Mouse (Mus musculus): Measurements from ENCODE around the gene Hepacam. TPM values are rescaled to one million over a fixed set of nuclear protein-coding genes. Genes with fewer than 3 reads are reported as not detected.

Gene Hepacam
- total RNA-seq (2022), result 10 to 100 TPM; 56.5 to 69.3 (median 64.2) TPM

DNA sequence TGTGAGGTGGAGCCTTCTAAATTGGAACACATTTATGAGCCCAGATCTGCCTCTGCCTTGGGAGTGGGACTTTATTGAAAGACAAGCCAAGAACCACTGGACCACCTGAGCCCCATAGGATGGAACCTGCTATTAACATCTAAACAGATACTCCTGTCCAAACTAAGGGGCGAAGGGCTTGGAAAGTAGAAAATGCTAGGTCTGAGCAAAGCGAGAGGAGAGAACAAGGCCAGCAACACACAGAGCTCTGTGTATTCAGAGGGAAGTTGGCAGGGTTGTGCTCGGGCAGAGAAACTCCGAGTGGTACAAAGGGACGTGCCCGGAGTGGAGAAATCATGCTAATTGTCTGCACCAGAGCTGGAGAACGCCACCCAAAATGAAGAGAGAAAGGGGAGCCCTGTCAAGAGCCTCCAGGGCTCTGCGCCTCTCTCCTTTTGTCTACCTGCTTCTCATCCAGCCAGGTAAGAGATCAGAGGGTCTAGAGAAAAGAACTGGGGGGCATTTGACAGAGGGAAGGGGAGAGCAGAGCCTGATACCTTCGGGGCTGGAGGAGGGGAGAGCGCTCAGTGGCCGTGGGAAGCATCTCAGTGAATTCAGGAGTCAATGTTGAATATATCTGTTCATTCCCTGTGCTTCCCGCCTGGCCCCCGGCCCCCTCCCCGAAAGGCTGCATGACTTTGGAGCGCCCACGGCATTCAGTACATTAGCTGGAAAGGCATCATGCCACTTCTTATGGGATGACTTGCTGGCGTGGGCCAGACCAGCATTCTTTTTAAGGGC lies at the start of gene Hepacam:
Gene Hepacam, plus strand, starts transcription at position 51 of the 780 bp plus-strand sequence.
- peak; percentile 70 to 78 for DNase-seq (ENCODE audit: low spot score in 2 of 2)

DNA sequence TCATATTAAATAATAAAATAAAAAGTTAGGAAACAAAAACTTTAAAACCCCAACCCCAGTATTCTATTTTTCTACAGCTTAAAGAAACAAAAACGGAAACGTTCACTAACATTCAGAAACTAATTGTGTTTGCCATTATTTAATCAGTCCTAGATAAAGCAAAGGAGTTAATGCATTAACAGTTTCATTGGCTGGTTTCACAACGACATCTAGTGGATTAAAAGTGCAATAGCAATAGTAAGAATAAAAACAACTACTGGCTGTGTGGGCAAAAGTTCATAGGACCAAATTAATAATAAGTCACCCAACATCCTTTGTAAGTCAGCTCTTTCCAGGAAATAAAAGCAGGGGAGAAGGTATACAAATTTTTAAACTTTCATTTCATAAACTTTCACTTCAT lies 37.7 kb upstream of the Hepacam start:
- DNase-seq (ENCODE audit: low spot score in 2 of 2), result no peak

GRCm38 (mm10) chr9:37345406-37345805 lies 21.7 kb upstream of the Hepacam start:
- no peak for DNase-seq (ENCODE audit: low spot score in 2 of 2)

- no peak for DNase-seq (ENCODE audit: low spot score in 2 of 2)
Measured at GRCm38 (mm10) chr9:37347184-37347987, 19.8 kb upstream of the Hepacam start.

GRCm38 (mm10) chr9:37347988-37348642 lies 19.0 kb upstream of the Hepacam start, which contains the start of gene Ccdc15:
TSS of gene Ccdc15 (minus strand) at chr9:37348432.
- DNase-seq (ENCODE audit: low spot score in 2 of 2), result peak; percentile 97

DNA sequence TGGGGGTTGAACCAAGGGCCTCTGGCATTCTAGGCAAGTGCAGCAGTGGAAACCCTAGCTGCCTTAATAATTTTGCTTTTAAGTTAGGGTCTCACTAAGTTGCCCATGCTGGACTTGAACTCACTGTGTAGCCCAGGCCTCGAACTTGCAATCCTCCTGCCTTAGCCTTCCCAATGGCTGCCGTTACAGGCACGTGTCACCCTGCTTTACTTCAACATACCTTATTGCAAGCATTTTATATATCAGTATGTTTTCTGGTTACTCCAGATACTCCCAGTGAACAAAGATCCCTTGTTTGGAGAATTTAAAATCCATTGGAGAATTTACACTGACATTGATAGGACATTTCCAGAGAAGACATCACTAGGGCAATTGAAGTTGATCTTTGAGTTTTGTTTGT lies 18.1 kb upstream of the Hepacam start:
- no peak for DNase-seq (ENCODE audit: low spot score in 2 of 2)

- DNase-seq (ENCODE audit: low spot score in 2 of 2), result no peak
Measured at GRCm38 (mm10) chr9:37351266-37351665, 15.9 kb upstream of the Hepacam start.

DNA sequence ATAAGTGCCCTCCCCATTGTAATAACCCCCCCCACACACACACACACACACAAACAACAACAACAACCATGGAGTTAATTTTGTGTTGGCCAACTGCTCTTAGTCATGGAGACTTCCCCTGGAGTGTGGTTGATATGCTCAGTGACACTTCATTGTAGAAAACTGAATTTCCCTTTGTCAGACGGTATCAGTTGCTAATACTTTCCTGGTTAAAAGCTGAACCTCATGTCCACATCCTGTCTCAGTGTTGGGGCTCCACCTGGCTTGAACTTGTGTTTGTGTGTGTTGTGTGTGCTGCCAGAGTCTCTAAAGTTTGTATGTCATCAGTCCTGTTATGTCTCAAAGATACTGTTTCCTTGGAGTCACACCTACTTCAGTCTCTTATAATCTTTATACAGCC lies 12.7 kb upstream of the Hepacam start:
- no peak for DNase-seq (ENCODE audit: low spot score in 2 of 2)

DNA sequence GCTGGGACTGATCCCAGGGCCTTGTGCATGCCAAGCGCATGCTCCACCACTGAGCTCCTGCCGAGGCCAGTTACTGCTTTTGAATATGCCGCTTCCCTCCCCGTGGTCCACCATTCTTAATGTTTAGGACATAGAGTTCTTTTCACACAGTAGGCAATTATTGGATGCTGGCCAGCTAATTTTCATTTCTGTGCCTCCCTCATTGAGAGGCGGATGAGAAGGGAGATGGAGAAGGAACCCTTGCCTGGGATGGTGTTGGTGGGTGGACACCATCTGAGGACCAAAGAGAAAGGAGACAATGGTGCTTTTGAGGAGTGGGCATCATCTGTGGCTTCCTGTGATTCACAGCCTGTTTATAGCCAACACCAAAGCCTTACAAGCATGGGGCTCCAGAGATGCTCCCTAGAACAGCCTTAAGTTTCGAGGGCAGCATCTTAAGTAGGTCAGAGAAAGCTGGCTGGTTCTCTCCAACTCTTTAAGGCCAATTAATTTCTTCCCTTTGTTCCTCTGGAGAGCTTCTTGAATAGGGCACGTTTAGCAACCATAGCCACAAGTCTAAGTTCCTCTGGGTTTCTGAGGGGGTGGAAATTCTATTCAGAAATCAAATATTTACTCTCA lies 8.3 kb upstream of the Hepacam start:
- peak; percentile 57 to 62 for DNase-seq (ENCODE audit: low spot score in 2 of 2)

DNA sequence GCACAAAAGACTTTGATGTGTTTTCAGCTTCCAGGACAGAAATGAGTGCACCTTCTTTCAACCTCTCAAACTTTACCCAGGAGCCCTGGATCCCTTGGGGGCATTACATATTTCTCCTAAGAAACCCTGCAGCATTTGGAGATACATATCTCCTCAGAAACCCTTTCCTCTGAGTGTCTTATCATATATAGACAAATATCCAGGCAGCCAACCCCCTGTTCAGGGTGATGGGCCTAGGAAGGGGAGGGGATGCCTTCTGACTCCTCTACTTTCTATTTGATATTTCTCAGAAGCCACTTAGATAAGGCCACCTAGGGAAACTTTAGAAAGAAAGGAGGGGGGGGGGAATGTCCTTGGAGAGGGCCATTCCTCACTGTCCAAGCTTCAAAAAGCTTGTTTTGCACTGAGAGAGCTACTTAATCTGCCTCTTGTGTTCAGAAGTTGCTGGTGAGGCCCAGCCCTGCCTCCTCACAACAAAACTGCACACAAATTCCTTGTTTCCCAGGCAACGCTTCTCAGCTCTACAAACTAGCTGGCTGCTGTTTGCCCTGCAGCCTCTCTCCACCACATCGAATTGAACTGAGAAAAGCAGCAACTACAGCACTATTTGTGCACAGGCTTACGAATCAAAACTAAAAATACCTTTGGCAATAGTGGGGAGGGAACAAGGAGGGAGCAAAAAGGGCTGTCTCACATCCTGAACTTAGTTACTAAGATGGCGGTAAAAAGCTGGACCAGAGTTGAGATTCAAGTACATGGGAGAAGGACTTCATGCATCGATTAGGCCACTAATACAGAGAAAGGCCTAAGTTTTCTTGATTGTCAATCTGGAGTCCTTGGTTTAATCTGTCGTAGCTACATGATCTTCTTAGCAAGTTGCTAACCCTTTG lies 7.6 kb upstream of the Hepacam start:
- DNase-seq (ENCODE audit: low spot score in 2 of 2), result peak; percentile 80 to 86

DNA sequence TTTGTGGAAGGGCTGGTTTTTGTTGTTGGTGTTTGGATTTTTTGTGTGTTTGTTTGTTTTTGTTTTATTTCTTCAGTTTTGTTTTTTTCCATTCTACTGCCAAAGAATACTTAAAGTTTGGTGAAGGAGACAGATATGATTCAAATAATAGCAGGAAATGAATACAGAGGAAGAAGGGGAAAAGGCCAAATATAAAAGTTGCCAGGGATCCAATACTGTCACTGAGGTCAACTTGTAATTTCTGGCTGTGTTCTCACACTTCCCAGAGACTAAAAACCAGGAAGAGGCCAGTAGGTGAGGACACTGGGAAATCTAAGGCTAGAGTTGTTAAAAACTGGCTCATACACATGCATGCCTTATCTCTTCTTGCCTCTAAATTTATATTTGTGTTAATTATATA lies 5.1 kb upstream of the Hepacam start:
- DNase-seq (ENCODE audit: low spot score in 2 of 2), result no peak

DNA sequence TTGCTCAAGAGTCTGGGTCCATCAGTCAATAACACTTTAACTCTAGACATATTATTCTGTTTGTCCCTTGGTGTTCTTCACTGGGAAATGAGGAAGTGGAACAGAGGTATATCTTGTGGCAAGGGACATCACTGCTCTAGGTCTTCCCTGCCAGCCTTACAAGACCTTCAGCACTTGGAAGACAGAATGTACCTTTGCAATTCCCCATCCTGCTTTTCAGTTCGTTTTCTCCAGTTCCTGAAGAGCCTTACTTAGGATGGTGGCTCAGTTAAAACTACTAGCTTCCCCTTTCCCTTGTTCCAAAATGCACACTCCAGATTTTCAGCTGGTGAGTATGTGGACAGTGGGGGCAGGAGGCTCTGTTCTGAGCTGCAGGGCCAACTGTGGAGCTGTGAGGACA lies 4.3 kb upstream of the Hepacam start:
- no peak for DNase-seq (ENCODE audit: low spot score in 2 of 2)

DNA sequence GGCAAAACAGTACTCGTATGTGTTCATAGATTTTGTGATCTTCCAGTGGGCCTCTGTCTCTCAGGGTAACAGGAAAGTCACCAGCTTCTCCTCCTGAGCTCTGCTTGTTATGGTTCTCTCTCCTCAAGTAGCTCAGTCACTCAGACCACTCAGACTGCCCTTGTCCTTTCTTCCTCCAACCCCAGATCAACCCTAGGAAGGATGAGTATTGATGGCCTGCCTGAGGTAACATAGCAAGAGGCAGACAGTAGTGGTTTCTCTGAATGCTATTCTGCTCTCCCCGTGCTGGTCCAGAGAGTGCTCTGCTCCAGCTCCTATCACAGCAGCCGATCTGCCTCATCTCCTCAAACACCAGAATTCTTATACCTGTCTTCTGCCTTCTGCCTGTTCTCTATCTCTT lies 3.6 kb upstream of the Hepacam start:
- DNase-seq (ENCODE audit: low spot score in 2 of 2), result no peak

DNA sequence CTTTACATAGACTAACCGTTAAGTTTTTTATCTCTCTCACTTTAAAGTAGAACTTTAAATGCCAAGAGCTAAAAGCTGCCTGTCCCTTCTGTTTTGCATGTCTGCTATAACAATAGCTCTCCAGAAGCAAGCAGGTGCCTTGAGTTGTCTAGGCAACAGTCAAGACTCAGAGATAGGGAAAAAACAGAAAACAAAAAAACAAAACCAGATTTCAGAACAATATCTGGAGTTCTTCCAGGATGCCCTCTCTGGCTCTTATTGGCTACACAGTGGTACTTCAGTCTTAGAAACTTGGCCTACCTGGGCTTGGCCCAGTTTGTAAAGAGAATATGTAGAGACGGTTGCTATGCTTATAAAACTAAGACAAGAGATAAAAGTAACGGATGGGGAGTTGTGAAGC lies 2.8 kb upstream of the Hepacam start:
- no peak for DNase-seq (ENCODE audit: low spot score in 2 of 2)

DNA sequence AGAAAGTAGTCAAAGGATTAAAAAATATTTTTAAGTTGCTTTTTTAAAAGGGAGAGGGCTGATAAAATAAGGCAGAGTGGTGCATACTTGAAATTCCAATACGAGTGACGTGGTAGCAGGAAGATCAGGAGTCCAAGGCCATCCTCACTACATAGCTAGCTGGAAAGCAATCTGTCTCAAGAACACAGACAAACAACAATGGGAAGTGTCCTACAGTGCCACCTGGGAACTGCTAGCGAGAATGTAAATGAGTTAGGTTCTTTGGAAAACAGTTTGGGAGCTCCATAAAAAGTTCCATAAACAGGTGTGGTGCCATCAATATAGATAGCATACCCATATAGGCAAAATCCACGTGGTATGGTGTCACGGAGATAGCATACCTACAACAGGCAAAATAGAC lies 1.4 kb upstream of the Hepacam start:
- no peak for DNase-seq (ENCODE audit: low spot score in 2 of 2)

- no peak for DNase-seq (ENCODE audit: low spot score in 2 of 2)
Measured at GRCm38 (mm10) chr9:37368081-37368830, 1.1 kb downstream of the Hepacam start.

DNA sequence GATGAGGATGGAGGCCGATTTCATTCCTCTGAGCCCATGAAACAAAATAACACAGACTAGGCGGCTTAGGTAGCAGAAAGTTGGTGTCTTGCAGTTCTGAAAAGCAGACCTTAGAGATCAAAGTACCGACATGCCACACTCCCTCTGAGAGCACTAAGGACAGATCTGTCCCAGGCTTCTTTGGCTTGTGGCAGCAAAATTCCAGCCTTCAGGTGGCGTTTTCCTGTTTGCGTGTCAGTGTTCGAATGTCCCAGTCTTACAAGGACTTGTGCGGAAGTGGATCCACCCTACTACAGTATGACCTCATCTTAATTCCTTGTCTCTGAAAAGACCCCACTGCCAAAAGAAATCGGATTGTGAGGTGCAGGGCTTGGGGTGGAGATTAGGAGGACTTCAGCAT lies 1.7 kb downstream of the Hepacam start:
- DNase-seq (ENCODE audit: low spot score in 2 of 2), result no peak

DNA sequence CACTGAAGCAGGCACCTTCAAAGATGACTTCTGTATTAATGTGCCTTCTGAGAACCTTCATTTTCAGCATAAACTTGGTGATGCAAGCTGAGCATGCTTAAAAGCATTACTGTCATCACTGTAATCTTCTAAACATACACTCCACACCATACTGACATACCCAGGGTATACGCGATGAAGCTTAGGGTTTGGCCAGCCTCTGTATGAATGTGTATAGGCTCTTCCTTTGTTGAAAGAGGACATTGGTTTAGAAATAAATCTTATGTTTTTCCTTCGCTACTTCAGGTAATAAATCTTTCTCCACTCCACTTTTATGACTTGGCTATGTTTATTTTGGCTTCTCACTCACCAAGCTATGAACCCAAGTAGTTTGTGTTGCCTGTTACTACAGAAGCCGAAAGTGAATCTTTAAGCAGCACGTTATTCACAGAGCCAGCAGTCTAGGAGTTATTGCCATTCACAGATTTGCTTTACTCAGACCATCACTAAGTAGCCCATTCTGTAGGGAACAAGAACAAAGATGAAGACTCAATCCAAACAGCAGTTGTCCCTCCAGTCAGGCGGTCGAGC lies 4.2 kb downstream of the Hepacam start:
- DNase-seq (ENCODE audit: low spot score in 2 of 2), result no peak

DNA sequence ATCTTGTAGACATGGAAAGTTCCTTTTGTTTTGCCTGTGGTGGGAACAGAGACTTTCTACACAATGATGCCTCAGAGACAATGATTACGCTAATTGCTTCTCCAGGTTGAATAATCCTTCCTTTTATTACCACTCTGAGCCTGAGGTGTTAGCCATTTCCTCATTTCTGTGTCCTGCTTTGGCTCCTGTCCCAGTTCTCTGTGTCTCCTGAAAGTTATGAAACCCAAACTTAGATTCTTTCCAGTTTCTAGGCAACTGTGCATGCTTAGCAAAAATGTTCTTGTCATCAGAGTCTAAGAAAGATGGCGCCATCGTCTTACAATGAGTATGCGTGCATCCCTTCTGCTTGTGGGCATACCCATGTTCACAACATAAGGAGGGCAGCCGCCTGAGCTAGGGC lies 8.6 kb downstream of the Hepacam start:
- DNase-seq (ENCODE audit: low spot score in 2 of 2), result no peak

DNA sequence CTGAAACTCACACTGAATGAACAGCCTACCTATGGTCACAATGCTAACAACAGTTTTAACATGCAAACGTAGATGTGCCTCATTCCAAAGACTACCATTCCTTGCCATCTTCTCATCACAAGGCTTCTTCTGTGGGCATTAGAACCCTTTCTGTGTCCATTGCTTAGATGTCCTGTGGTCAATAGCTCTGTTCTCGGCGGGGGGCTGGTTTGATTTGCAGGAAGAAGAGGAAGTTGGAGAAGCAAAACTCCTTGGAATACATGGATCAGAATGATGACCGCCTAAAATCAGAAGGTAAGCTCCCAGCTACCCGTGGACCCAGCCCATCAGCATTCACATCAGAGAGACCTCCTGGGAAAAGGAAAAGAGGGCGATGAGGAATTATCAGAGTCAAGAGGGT lies 16.0 kb downstream of the Hepacam start:
- no peak for DNase-seq (ENCODE audit: low spot score in 2 of 2)

Measured in layer of hippocampus, adult 8-10 months (tissue).